Mouse (Mus musculus) gonadal fat pad, adult 2 months (tissue): ENCODE results near the gene Slc38a2. TPM values are rescaled to one million over a fixed set of nuclear protein-coding genes. Genes with fewer than 3 reads are reported as not detected.

Experiments
- DNase-seq: peaks from one replicate; pipeline ENCODE4 v3.0.0-alpha.2; 2012; ENCODE audit warnings: low read depth
- polyA plus RNA-seq: library from polyadenylated mRNA; depleted of rRNA; stranded (reverse); fragments of >200 nt; gene quantifications from 2 replicates; pipeline ENCODE4 v1.2.3, GENCODE M21; 2012; rRNA removed

Slc38a2 gene
- polyA plus RNA-seq, 1 experiment = 25.5 TPM

GRCm38 (mm10) chr15:96660590-96661141 is 38.9 kb downstream of the Slc38a2 start:
- DNase-seq = no peak

- no peak for DNase-seq
Measured at GRCm38 (mm10) chr15:96658275-96658602, 41.3 kb downstream of the Slc38a2 start.

- no peak for DNase-seq
Measured at GRCm38 (mm10) chr15:96657576-96658274, 41.8 kb downstream of the Slc38a2 start.

GRCm38 (mm10) chr15:96655514-96655913 is 44.0 kb downstream of the Slc38a2 start:
- no peak for DNase-seq

GRCm38 (mm10) chr15:96654714-96655113 is 44.8 kb downstream of the Slc38a2 start:
- no peak for DNase-seq

GRCm38 (mm10) chr15:96653011-96653410 is 46.5 kb downstream of the Slc38a2 start:
- no peak for DNase-seq

GRCm38 (mm10) chr15:96652531-96652930 is 47.0 kb downstream of the Slc38a2 start:
- no peak for DNase-seq

GRCm38 (mm10) chr15:96647376-96647775 is 52.2 kb downstream of the Slc38a2 start:
- no peak for DNase-seq

- DNase-seq = no peak
Measured at GRCm38 (mm10) chr15:96642436-96643405, 56.8 kb downstream of the Slc38a2 start, which contains the start of gene Slc38a1. Gene Slc38a1 (minus strand): TSS chr15:96642913.

GRCm38 (mm10) chr15:96641821-96642435 is 57.6 kb downstream of the Slc38a2 start:
- no peak for DNase-seq

GRCm38 (mm10) chr15:96641111-96641820 is 58.3 kb downstream of the Slc38a2 start:
- no peak for DNase-seq

- no peak for DNase-seq
Measured at GRCm38 (mm10) chr15:96640291-96640985, 59.1 kb downstream of the Slc38a2 start.

- no peak for DNase-seq
Measured at GRCm38 (mm10) chr15:96639630-96640029, 59.9 kb downstream of the Slc38a2 start.

GRCm38 (mm10) chr15:96638656-96639055 is 60.9 kb downstream of the Slc38a2 start:
- no peak for DNase-seq

GRCm38 (mm10) chr15:96638173-96638572 is 61.4 kb downstream of the Slc38a2 start:
- no peak for DNase-seq

Other genes with a start within 250 kb of the Slc38a2 start
- gene Scaf11, start 238.9 kb downstream of the Slc38a2 start, polyA plus RNA-seq = 19.9 and 23.1 TPM in 2 replicates
- 6.5 and 10.7 TPM in 2 replicates for gene Slc38a1, start 56.8 kb downstream of the Slc38a2 start, polyA plus RNA-seq